Mouse (Mus musculus): ENCODE data around the gene Col19a1. TPM values are rescaled to one million over a fixed set of nuclear protein-coding genes. Genes with fewer than 3 reads are reported as not detected.

The Col19a1 gene
- polyA plus RNA-seq, 1 experiment = 0.32 TPM

DNA sequence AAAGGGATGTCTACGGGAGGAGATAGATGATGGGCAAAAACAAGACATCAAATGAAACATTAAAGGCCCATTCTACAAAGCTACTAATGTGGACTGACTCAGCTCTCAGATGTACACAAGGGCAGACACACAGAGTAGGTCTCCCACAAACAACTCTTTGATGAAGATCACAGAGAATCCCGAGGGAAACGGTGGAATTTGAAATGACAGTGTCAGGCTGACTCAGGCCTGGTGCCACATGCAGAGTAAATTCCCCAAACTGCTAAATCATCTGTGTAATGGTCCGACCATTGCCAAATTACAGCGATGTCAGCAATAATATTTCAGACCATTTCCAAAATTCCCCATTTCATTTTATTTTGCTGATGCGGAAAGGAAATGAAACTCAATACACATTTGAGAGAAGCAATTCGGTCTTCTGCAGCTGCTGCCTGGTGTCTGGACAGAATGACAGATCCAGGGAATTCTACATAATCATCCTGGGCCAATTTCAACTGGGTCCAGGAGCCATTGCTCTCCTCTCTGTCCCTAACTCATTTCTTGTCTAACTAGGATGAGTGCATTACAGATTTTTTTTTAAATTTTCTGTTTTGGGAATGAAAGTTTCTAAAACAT is 116.1 kb downstream of the Col19a1 start:
- H3K4me1 ChIP-seq (ENCODE audit: control insufficient read depth, insufficient read depth, low read length) = peaks cover 2% of the 10 kb centered on the region; the same call in 1 of the 2 replicates
- H3K27ac ChIP-seq (ENCODE audit: insufficient read depth, low read length) = no peak overlapping the region
- no peak overlapping the region for H3K4me3 ChIP-seq (ENCODE audit: insufficient read depth, low read length)
- no peak for TF ChIP-seq CTCF (IDR thresholded peaks at IDR 0.05; ENCODE audit: borderline replicate concordance, insufficient read depth, low read length)
- no peak for TF ChIP-seq POLR2A (IDR thresholded peaks at IDR 0.05; ENCODE audit: low read depth, low read length)

GRCm38 (mm10) chr1:24470633-24471032 is 116.6 kb downstream of the Col19a1 start:
- Histone ChIP-seq H3K27ac (ENCODE audit: insufficient read depth, low read length) (no peak overlapping the region), H3K4me3 (ENCODE audit: insufficient read depth, low read length) (no peak overlapping the region), H3K4me1 (ENCODE audit: control insufficient read depth, insufficient read depth, low read length) (peaks cover 2% of the 10 kb centered on the region; the same call in 1 of the 2 replicates)
- no peak for TF ChIP-seq CTCF (IDR thresholded peaks at IDR 0.05; ENCODE audit: borderline replicate concordance, insufficient read depth, low read length)
- TF ChIP-seq POLR2A (IDR thresholded peaks at IDR 0.05; ENCODE audit: low read depth, low read length) = no peak

- Histone ChIP-seq H3K4me3 (ENCODE audit: insufficient read depth, low read length) (no peak overlapping the region), H3K27ac (ENCODE audit: insufficient read depth, low read length) (no peak overlapping the region), H3K4me1 (ENCODE audit: control insufficient read depth, insufficient read depth, low read length) (no peaks in the 10 kb centered on the region)
- no peak for TF ChIP-seq CTCF (IDR thresholded peaks at IDR 0.05; ENCODE audit: borderline replicate concordance, insufficient read depth, low read length)
- TF ChIP-seq POLR2A (IDR thresholded peaks at IDR 0.05; ENCODE audit: low read depth, low read length) = no peak
Observed at GRCm38 (mm10) chr1:24461305-24461887, 125.9 kb downstream of the Col19a1 start.

GRCm38 (mm10) chr1:24458015-24458414 is 129.3 kb downstream of the Col19a1 start:
- no peak overlapping the region for H3K27ac ChIP-seq (ENCODE audit: insufficient read depth, low read length)
- H3K4me3 ChIP-seq (ENCODE audit: insufficient read depth, low read length) = no peak overlapping the region
- no peaks in the 10 kb centered on the region for H3K4me1 ChIP-seq (ENCODE audit: control insufficient read depth, insufficient read depth, low read length)
- TF ChIP-seq POLR2A (IDR thresholded peaks at IDR 0.05; ENCODE audit: low read depth, low read length) (no peak), CTCF (IDR thresholded peaks at IDR 0.05; ENCODE audit: borderline replicate concordance, insufficient read depth, low read length) (no peak)

DNA sequence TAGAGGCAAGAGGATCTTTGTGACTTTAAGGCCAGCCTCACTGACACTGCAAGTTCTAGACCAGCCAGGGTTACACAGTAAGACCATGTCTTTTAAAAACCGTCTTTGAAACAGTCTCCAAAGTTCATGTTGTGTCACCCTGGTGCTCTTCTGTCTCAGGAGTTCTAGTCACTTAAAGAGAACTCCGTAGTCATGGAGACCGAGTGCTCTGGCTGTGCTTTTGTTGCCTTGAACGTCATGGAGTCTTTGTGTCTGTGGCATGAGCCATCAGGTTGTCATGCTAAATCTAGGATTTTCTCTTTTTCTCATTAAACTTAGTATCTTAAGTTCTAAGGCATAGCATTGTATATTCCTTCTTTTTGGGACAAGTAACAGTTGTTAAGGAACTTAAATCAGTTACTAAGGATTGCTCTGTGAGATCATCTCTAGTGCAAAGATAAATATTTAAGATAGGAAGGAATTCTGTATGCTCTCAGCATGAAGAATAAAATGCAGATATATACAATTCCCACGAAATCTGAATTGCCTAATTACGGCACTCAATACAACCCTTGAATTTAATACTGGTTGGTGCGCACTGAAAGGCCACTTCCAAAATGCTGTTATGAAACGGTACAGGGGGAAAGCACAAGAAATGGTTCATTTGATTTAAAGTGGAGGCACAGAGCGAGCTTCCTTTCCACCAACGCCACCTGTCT is 134.6 kb downstream of the Col19a1 start:
- Histone ChIP-seq H3K27ac (ENCODE audit: insufficient read depth, low read length) (no peak overlapping the region), H3K4me1 (ENCODE audit: control insufficient read depth, insufficient read depth, low read length) (no peaks in the 10 kb centered on the region), H3K4me3 (ENCODE audit: insufficient read depth, low read length) (no peak overlapping the region)
- no peak for TF ChIP-seq POLR2A (IDR thresholded peaks at IDR 0.05; ENCODE audit: low read depth, low read length)
- TF ChIP-seq CTCF (IDR thresholded peaks at IDR 0.05; ENCODE audit: borderline replicate concordance, insufficient read depth, low read length) = no peak

DNA sequence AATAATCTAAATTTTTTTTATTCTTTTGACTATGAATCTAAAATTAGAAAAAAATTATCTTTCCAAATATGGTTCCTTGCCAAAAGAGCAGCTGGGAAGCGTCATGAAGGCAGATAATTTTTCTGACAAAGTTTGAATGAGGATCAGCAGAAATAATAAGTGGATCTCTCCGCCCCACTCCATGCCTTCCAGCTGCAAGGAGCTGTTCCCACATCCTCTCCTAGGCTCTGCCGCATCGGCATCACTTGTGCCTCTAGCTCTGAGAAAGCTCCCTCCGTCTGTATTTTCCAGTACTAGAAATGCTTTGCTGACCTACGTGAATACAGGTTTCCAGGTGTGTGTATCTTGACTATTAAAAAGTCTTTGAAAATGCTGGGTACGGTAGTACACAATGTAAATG is 135.1 kb downstream of the Col19a1 start:
- Histone ChIP-seq H3K4me1 (ENCODE audit: control insufficient read depth, insufficient read depth, low read length) (no peaks in the 10 kb centered on the region), H3K4me3 (ENCODE audit: insufficient read depth, low read length) (no peak overlapping the region), H3K27ac (ENCODE audit: insufficient read depth, low read length) (no peak overlapping the region)
- TF ChIP-seq CTCF (IDR thresholded peaks at IDR 0.05; ENCODE audit: borderline replicate concordance, insufficient read depth, low read length) = no peak
- no peak for TF ChIP-seq POLR2A (IDR thresholded peaks at IDR 0.05; ENCODE audit: low read depth, low read length)

- H3K27ac ChIP-seq (ENCODE audit: insufficient read depth, low read length) = no peak overlapping the region
- H3K4me1 ChIP-seq (ENCODE audit: control insufficient read depth, insufficient read depth, low read length) = no peaks in the 10 kb centered on the region
- H3K4me3 ChIP-seq (ENCODE audit: insufficient read depth, low read length) = no peak overlapping the region
- TF ChIP-seq POLR2A (IDR thresholded peaks at IDR 0.05; ENCODE audit: low read depth, low read length) (no peak), CTCF (IDR thresholded peaks at IDR 0.05; ENCODE audit: borderline replicate concordance, insufficient read depth, low read length) (no peak)
Observed at GRCm38 (mm10) chr1:24437425-24437824, 149.8 kb downstream of the Col19a1 start.

DNA sequence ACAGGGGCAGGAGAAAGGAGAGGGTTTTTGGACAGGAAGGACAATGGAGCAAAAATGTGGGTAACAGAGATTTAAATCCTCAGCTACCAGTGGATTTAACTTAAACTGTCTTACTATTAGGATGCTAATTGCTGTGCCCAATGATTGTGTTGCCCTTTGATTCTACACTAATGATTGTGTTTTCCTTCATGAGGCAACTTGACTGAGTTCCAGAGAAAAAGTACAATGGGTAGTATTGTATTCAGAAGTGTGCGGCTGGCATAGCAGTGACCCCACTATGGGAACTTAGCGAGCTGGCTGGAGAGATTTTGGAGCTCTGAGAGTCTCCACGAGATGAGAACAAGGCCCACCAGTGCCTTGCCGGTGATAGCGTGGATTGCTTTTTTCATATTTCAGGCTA is 159.0 kb downstream of the Col19a1 start:
- Histone ChIP-seq H3K27ac (ENCODE audit: insufficient read depth, low read length) (no peak overlapping the region), H3K4me1 (ENCODE audit: control insufficient read depth, insufficient read depth, low read length) (no peaks in the 10 kb centered on the region), H3K4me3 (ENCODE audit: insufficient read depth, low read length) (no peak overlapping the region)
- no peak for TF ChIP-seq POLR2A (IDR thresholded peaks at IDR 0.05; ENCODE audit: low read depth, low read length)
- no peak for TF ChIP-seq CTCF (IDR thresholded peaks at IDR 0.05; ENCODE audit: borderline replicate concordance, insufficient read depth, low read length)

GRCm38 (mm10) chr1:24378125-24378821 is 209.0 kb downstream of the Col19a1 start:
- no peaks in the 10 kb centered on the region for H3K4me1 ChIP-seq (ENCODE audit: control insufficient read depth, insufficient read depth, low read length)
- TF ChIP-seq CTCF (IDR thresholded peaks at IDR 0.05; ENCODE audit: borderline replicate concordance, insufficient read depth, low read length) = peak; percentile 87; the same call in 1 of the 2 replicates
- TF ChIP-seq POLR2A (IDR thresholded peaks at IDR 0.05; ENCODE audit: low read depth, low read length) = no peak

More at GRCm38 (mm10) chr1:24378125-24378821, 209.0 kb downstream of the Col19a1 start:
- Histone ChIP-seq H3K4me3 (ENCODE audit: insufficient read depth, low read length) (no peak overlapping the region), H3K27ac (ENCODE audit: insufficient read depth, low read length) (no peak overlapping the region)

Data from embryonic fibroblast, embryonic 13.5 days (primary cell).